Mouse (Mus musculus) cerebellum, adult 2 months (tissue): ENCODE measurements at regions not wholly inside any gene's neighbourhood (a gene's known extent, or its start where the extent isn't known, plus 50 kb on each side); places are given as distances from the start of the nearest gene placed in this dataset.

Experiments
- DNase-seq, 2 experiments: peaks; one replicate each; pipeline ENCODE4 v3.0.0; 2021
- H3K27ac ChIP-seq: fragments of 200-500 bp; 2 replicates; pipeline ENCODE4 v1.5.1; 2012; ENCODE audit warnings: low read length, control low read depth, inconsistent platforms; ENCODE audit not compliant: insufficient read depth
- H3K27me3 ChIP-seq: fragments of 200-500 bp; 2 replicates; pipeline ENCODE4 v1.6.1; 2012; ENCODE audit warnings: inconsistent platforms, mild to moderate bottlenecking, low read length, moderate library complexity; ENCODE audit not compliant: control insufficient read depth, insufficient read depth
- H3K4me1 ChIP-seq: fragments of 200-500 bp; 2 replicates; pipeline ENCODE4 v1.6.1; 2011; ENCODE audit warnings: low read length; ENCODE audit not compliant: control insufficient read depth, insufficient read depth
- H3K4me3 ChIP-seq: fragments of 200-500 bp; replicated peaks from 2 replicates; pipeline ENCODE3; 2011; ENCODE audit warnings: mild to moderate bottlenecking, low read depth, low read length, control low read depth; ENCODE audit not compliant: insufficient read depth
- CTCF ChIP-seq: fragments of 200-500 bp; IDR thresholded peaks from 2 replicates; pipeline ENCODE4 v1.5.1; 2011; ENCODE audit warnings: low read depth, mild to moderate bottlenecking, control low read depth, low read length, moderate library complexity, borderline replicate concordance; ENCODE audit not compliant: insufficient read depth
- POLR2A ChIP-seq: fragments of 200-500 bp; IDR thresholded peaks from 2 replicates; pipeline ENCODE4 v1.6.1; 2011; ENCODE audit warnings: low read length, control low read depth, borderline replicate concordance; ENCODE audit not compliant: insufficient read depth
- WGBS: fragments of 180-500 bp; shearing (Covaris S2); methylation state at CpG from one replicate; pipeline ENCODE4 v1.1.7; 2018; 5-methylcytosine and 5-hydroxymethylcytosine counted together

DNA sequence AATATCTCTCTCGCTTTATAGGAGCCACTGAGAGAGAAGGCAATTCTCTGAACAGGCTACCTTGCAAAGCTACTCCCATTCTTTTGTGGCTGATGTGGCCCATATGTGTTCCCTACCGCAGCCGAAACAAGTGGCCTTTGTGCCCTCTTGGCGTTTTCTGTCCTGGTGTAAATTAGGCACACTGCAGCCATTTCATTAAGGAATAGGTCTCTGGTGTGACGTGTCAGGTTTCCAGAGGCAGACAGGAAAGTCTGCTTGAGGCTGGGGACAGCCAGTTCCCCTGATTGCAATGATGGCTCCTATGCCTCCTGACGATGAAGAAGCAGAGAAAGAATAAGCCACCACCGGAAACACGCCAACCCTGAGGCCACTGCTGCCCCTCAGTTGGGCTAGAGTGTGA, 59.3 kb upstream of the Bcor start:
- DNase-seq, result no peak
- TF ChIP-seq POLR2A (no peak), CTCF (no peak)
- WGBS, result 80% methylated on average over 8 of the region's 8 CpGs
- Histone ChIP-seq H3K27me3 (no peaks in the 10 kb centered on the region), H3K27ac (no peak overlapping the region), H3K4me3 (no peak overlapping the region), H3K4me1 (no peaks in the 10 kb centered on the region)

DNA sequence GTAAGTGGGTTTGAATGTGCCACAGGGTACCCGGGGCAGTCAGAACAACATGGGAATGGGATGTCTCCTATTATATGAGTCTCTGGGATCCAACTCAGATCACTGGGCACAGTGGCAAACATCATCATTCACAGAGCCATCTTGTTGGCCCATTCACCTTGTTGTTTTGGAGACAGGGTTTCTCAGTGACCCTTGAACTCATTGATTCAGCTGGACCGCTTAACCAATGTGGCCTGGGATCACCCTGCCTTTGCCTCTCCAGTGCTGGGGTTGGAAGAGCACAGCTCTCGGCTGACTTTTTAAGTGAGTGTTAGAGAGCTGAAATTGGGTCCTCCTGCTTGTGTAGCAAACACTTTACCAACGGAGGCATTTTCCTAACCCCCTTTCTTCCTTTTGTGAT, 64.2 kb upstream of the Bcor start:
- DNase-seq, result no peak
- 93% methylated on average over 4 of the region's 4 CpGs for WGBS

DNA sequence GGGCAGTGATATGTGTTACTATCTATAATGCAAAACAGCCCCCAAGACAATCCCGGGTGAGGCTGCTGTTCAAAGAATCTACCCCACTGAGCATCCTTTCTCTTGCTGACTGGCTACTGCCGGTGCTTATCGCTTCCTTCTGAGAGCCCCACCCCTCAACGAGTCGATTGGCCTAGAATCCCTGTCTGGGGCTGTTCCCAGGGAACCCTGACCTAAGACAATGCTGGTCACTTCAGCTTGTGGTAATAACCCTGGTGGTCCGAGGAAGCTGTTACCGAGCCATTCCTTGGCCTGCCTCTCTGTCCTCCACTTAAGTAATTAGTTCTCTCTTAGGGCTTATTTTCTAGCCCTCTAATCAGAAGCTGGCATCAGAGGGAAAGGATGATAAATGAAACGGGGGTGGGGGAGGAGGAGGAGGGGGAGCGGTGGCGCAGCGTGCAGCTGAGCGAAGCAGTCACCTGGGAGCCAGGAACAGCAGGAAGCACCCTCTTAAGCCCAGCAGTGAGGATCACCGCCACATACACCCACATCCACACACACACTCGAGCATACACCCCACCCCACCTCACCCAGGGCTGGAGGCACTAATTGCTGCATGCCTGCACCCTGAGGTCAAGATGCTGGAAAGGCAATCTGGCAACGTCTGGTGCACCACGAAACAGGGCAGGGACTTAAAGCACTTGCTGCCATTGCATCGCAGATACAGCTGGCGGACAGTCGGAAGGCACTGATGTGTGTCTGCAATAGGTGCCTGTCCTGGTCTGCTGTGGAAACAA, 65.1 kb upstream of the Bcor start:
- WGBS, result 6% methylated on average over 18 of the region's 19 CpGs
- DNase-seq, result peak in 1 of 2 experiments; percentile 19
- peaks cover 4% of the 10 kb centered on the region; the same call in 1 of the 2 replicates for H3K4me1 ChIP-seq
- TF ChIP-seq POLR2A, result no peak
- TF ChIP-seq CTCF, result no peak
- H3K4me3 ChIP-seq, result peak overlapping the region; percentile 6
- no peaks in the 10 kb centered on the region for H3K27me3 ChIP-seq
- no peak overlapping the region for H3K27ac ChIP-seq

More for the DNA sequence above, 64.2 kb upstream of the Bcor start:
- no peak overlapping the region for H3K27ac ChIP-seq
- no peak overlapping the region for H3K4me3 ChIP-seq
- TF ChIP-seq CTCF, result no peak
- TF ChIP-seq POLR2A, result no peak
- H3K27me3 ChIP-seq, result no peaks in the 10 kb centered on the region
- H3K4me1 ChIP-seq, result peaks cover 4% of the 10 kb centered on the region; the same call in 1 of the 2 replicates

DNA sequence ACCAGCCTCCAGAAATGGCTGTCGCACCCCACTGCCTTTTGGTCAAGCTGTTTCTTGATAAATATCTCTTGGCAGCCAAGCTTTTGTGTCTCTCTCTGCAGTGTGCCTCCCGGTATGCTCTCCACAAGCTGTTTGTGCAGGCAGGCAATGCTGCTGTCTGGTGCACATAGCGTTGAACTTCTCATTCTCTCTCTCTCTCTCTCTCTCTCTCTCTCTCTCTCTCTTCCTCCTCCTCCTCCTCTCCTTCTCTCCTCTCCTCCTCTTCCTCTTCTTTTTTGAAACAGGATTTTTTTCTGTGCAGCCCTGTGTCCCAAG, 65.7 kb upstream of the Bcor start:
- TF ChIP-seq CTCF, result no peak
- no peak for TF ChIP-seq POLR2A
- peak overlapping the region; percentile 6 for H3K4me3 ChIP-seq
- WGBS, result 14% methylated on average over 3 of the region's 3 CpGs
- H3K4me1 ChIP-seq, result peaks cover 4% of the 10 kb centered on the region; the same call in 1 of the 2 replicates
- no peaks in the 10 kb centered on the region for H3K27me3 ChIP-seq
- H3K27ac ChIP-seq, result no peak overlapping the region
- DNase-seq, result peak in 1 of 2 experiments; percentile 11

DNA sequence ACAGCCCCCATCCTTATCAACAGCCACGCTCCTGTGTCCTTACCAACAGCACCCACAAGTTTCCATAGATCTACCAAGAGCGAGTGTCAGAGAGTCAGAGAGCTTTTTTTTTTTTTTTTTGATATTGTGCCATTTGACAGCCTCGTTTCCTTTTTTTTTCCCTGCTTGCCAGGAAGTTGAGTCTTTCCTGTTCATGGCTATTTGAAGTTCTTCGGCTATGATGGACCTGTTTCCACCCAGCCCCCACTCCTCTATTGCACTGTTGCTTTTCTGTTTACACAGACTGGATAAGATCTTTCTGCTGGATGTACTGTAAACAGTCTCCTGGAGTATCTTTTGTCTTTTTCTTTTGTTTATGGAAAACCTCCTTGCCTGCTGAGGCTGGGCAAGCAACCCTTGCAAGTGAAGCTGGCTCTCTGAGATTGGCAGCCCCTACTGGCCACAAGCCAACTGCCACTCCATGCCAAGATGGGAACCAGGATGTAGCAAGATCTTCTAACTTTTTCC, 80.4 kb upstream of the Bcor start:
- TF ChIP-seq CTCF (no peak), POLR2A (no peak)
- DNase-seq, result peak; percentile 13 to 20
- no peaks in the 10 kb centered on the region for H3K27me3 ChIP-seq
- no peaks in the 10 kb centered on the region for H3K4me1 ChIP-seq
- no peak overlapping the region for H3K27ac ChIP-seq
- 32% methylated on average over 4 of the region's 4 CpGs for WGBS
- no peak overlapping the region for H3K4me3 ChIP-seq

DNA sequence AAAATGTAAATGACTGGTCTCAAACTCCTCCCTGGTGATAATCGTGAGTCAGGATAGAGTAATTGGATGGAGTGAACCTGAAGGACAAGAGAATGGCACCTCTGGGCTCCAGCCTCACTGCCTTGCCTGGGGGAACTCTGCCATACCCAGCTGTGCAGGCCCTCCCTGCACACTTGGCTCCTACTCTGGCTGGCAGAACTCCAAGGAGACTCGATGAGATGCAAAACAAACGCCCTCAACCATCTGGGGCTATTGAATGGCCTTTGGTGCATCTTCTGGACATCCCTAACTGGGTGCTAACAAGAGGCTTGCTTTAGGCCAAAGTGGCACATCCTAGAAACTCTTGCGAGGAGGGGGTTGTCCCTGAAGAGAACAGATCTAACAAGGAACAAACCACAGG, 81.6 kb upstream of the Bcor start:
- DNase-seq, result no peak
- TF ChIP-seq CTCF (no peak), POLR2A (no peak)
- H3K4me3 ChIP-seq, result no peak overlapping the region
- H3K27ac ChIP-seq, result no peak overlapping the region
- WGBS, result 28% methylated on average over 4 of the region's 4 CpGs
- H3K27me3 ChIP-seq, result no peaks in the 10 kb centered on the region
- H3K4me1 ChIP-seq, result no peaks in the 10 kb centered on the region

DNA sequence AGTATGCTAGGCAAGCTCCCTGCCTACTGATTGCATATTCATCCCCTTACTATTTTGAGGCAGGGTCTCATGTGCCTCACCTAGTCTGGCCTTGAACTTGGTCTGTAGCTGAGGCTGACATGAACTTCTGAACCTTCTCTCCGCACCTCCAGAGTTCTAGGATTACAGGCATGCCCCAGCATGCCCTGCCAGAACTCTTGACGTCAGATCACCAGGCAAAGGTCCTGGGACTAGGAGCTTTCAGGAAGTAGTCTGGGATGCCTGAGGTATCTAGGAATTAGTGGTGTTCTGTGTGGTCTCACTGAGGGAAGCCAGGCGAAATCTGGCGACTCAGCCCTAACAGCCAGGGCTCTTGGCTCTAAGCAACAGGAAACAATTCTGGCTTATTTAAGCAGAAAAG, 88.9 kb upstream of the Bcor start:
- Histone ChIP-seq H3K27ac (no peak overlapping the region), H3K4me3 (no peak overlapping the region), H3K4me1 (no peaks in the 10 kb centered on the region), H3K27me3 (no peaks in the 10 kb centered on the region)
- 67% methylated on average over 4 of the region's 4 CpGs for WGBS
- no peak for DNase-seq
- TF ChIP-seq CTCF (no peak), POLR2A (no peak)

DNA sequence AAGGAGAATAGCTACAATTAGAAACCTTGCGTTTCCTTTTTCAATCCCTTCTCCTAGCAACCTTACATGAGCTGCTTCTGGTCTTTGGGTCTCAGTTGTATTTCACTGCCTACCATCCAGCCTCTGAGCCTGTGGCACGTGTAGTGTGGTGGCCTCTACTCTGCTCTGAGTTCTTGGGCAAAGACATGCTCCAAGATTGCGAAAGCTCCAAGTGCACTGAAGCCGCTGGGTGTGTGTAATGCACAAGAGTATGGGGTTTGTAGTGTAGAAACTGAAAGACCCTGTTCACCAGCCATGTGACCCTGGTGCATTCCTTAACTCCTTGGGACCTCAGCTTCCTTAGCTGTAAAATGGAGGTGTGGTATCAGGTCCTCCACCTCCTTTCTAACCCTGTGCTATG, 89.8 kb upstream of the Bcor start:
- TF ChIP-seq CTCF (no peak), POLR2A (no peak)

More for the DNA sequence above, 89.8 kb upstream of the Bcor start:
- no peak overlapping the region for H3K27ac ChIP-seq
- H3K27me3 ChIP-seq, result no peaks in the 10 kb centered on the region
- H3K4me1 ChIP-seq, result no peaks in the 10 kb centered on the region
- no peak overlapping the region for H3K4me3 ChIP-seq
- no peak for DNase-seq
- 97% methylated on average over 4 of the region's 4 CpGs for WGBS
